Mouse (Mus musculus) stomach, embryonic 15.5 days (tissue): ENCODE results near the gene Narfl. TPM values are rescaled to one million over a fixed set of nuclear protein-coding genes. Genes with fewer than 3 reads are reported as not detected.

Source experiments
- ATAC-seq: fragments of 200-750 bp; cut with Nextera tagmentation; 2 replicates; pipeline ENCODE4 v1.8.0; 2017; ENCODE audit warnings: low read depth, moderate number of reproducible peaks, moderate TSS enrichment; ENCODE audit not compliant: insufficient read depth, low FRiP score
- H3K27ac ChIP-seq: fragments of 300-500 bp; sonication (generic); 2 replicates; pipeline ENCODE4 v1.5.1; 2015; ENCODE audit warnings: mild to moderate bottlenecking, inconsistent platforms
- H3K27me3 ChIP-seq: fragments of 300-500 bp; sonication (generic); replicated peaks from 2 replicates; pipeline ENCODE4 v1.6.1; 2015; ENCODE audit warnings: inconsistent platforms
- H3K36me3 ChIP-seq: fragments of 300-500 bp; sonication (generic); 2 replicates; pipeline ENCODE4 v1.6.1; 2015; ENCODE audit warnings: inconsistent platforms
- H3K4me1 ChIP-seq: fragments of 300-500 bp; sonication (generic); 2 replicates; pipeline ENCODE4 v1.6.1; 2015; ENCODE audit warnings: inconsistent platforms
- H3K4me2 ChIP-seq: fragments of 300-500 bp; sonication (generic); 2 replicates; pipeline ENCODE4 v1.6.1; 2015; ENCODE audit warnings: mild to moderate bottlenecking, inconsistent platforms
- H3K4me3 ChIP-seq: fragments of 300-500 bp; sonication (generic); replicated peaks from 2 replicates; pipeline ENCODE4 v1.5.1; 2015; ENCODE audit warnings: inconsistent platforms
- H3K9ac ChIP-seq: fragments of 300-500 bp; sonication (generic); 2 replicates; pipeline ENCODE4 v1.6.1; 2015; ENCODE audit warnings: inconsistent platforms
- H3K9me3 ChIP-seq: fragments of 300-500 bp; sonication (generic); 2 replicates; pipeline ENCODE4 v1.6.1; 2016; ENCODE audit warnings: inconsistent platforms
- WGBS: fragments of 180-500 bp; shearing (Covaris S2); methylation state at CpG from one replicate; pipeline ENCODE4 v1.1.7; 2015; 5-methylcytosine and 5-hydroxymethylcytosine counted together
- polyA plus RNA-seq: library from polyadenylated mRNA; unstranded; fragments of >200 nt; fragmentation: Nextera tagmentation; extraction: Ambion mirVana; gene quantifications from 2 replicates; pipeline ENCODE4 v1.2.1, GENCODE M21; 2015

Gene Narfl
- polyA plus RNA-seq, 1 experiment from 2014 or later, result 26.9 TPM

DNA sequence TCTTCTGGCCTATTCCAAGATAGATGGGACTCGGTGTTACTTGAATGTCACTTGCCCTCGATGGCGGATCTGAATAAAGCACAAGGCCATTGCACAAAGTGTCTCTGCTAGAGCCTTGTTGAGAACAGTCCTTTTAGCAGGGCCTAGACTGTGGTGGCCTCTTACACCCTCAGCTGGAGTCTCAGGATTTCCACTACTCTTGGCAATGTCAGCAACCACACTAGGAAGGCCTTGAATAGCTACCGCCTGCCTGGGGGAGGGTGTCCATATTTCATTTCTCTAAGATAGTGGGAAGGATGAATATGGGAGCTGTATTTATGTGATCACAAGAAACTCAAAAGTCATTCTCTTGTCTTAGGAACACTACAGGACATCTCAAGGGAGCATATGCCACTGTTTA is 25.3 kb upstream of the Narfl start:
- H3K36me3 ChIP-seq, result no peaks in the 10 kb centered on the region
- no peaks in the 10 kb centered on the region for H3K27me3 ChIP-seq
- peaks cover 6% of the 10 kb centered on the region for H3K4me1 ChIP-seq
- no peak overlapping the region for H3K4me2 ChIP-seq
- no peak overlapping the region for H3K9ac ChIP-seq
- H3K27ac ChIP-seq, result no peak overlapping the region
- WGBS, result 92% methylated on average over 4 of the region's 4 CpGs
- no peak overlapping the region for H3K4me3 ChIP-seq
- ATAC-seq, result no peak
- no peaks in the 10 kb centered on the region for H3K9me3 ChIP-seq

GRCm38 (mm10) chr17:25749314-25749713 is 24.3 kb upstream of the Narfl start:
- WGBS, result 84% methylated on average over 6 of the region's 6 CpGs
- Histone ChIP-seq H3K9me3 (no peaks in the 10 kb centered on the region), H3K27ac (no peak overlapping the region), H3K9ac (no peak overlapping the region), H3K4me2 (no peak overlapping the region), H3K27me3 (no peaks in the 10 kb centered on the region), H3K36me3 (no peaks in the 10 kb centered on the region), H3K4me3 (no peak overlapping the region), H3K4me1 (peaks cover 6% of the 10 kb centered on the region)
- ATAC-seq, result no peak

DNA sequence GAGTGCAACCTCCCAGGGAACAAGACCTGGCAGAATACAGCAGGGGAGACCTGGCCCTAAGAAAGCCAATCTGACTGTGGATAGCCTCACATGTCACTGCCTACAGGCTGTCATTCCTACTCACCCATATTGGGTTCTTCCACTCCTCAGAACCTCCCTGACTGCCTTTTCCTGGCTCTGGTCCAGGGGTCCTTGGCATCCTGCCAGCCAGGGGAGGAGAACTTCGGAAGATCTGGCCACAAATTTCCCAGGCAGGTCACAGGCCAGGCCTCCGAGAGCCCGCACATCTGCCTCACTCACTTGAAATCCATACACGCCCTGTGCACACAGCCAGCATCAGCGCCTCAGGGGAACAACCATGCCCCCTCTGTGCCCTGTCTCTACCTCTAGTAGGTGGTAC is 22.1 kb upstream of the Narfl start:
- no peak for ATAC-seq
- Histone ChIP-seq H3K9me3 (no peaks in the 10 kb centered on the region), H3K27ac (no peak overlapping the region), H3K36me3 (no peaks in the 10 kb centered on the region), H3K4me3 (no peak overlapping the region), H3K4me2 (no peak overlapping the region), H3K27me3 (no peaks in the 10 kb centered on the region), H3K9ac (no peak overlapping the region), H3K4me1 (peaks cover 8% of the 10 kb centered on the region)
- 17% methylated on average over 5 of the region's 5 CpGs for WGBS

GRCm38 (mm10) chr17:25754241-25754640 is 19.3 kb upstream of the Narfl start, which contains the start of gene Msln:
Gene Msln (minus strand): TSS chr17:25754378.
- no peaks in the 10 kb centered on the region for H3K9me3 ChIP-seq
- no peaks in the 10 kb centered on the region for H3K36me3 ChIP-seq
- 70% methylated on average over 9 of the region's 9 CpGs for WGBS
- H3K4me1 ChIP-seq, result peaks cover 11% of the 10 kb centered on the region
- no peaks in the 10 kb centered on the region for H3K27me3 ChIP-seq
- ATAC-seq, result peak; percentile 25; the same call in 1 of the 2 replicates
- H3K4me2 ChIP-seq, result peak within 1 kb of the TSS; percentile 19; the same call in 1 of the 2 replicates
- H3K9ac ChIP-seq, result no peak within 1 kb of the TSS
- H3K27ac ChIP-seq, result no peak within 1 kb of the TSS
- no peak within 1 kb of the TSS; the same call in 1 of the 2 replicates for H3K4me3 ChIP-seq

- Histone ChIP-seq H3K4me1 (peaks cover 11% of the 10 kb centered on the region), H3K4me3 (no peak overlapping the region), H3K27ac (no peak overlapping the region), H3K27me3 (no peaks in the 10 kb centered on the region), H3K4me2 (no peak overlapping the region), H3K9me3 (no peaks in the 10 kb centered on the region), H3K36me3 (no peaks in the 10 kb centered on the region), H3K9ac (no peak overlapping the region)
- 71% methylated on average over 4 of the region's 4 CpGs for WGBS
- ATAC-seq, result no peak
These were observed 18.5 kb upstream of the Narfl start for GRCm38 (mm10) chr17:25755086-25755485.

DNA sequence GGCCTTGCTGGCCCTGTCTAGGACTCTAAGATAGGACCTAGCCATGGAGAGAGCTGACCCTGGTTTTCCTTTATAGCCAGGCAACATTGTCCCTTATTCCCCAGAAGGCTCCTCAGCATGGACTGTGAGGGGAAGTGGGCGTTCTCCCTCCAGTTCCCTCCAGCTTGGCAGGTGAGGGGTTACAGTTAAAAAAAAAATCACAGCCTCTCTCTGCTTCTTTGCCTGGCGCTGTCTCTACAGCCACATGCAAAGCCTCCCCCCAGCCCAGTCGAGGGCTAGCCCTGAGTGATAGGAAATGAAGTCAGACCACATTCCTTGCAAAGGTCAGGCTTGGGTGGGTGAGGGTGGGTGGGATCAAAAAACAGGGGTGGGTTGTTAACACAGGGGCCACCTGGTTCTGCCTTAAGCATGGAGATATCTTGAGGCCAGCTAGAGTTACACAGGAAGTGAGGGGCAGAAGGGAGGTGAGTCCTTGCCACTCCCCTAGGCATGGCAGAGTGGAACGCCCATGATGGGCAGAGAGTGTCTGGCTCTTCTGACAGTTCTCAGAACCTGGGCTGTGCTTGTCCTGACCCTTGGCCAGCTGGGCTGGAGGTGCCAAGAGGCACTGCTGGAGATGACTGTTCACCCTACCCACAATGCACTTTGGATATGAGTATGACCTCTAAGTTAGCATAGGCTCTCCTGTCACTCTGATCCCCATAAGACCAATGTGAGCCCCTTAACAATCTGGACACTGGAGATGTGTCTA is 17.8 kb upstream of the Narfl start:
- H3K9me3 ChIP-seq, result no peaks in the 10 kb centered on the region
- H3K4me1 ChIP-seq, result peaks cover 11% of the 10 kb centered on the region
- no peaks in the 10 kb centered on the region for H3K36me3 ChIP-seq
- H3K4me2 ChIP-seq, result no peak overlapping the region
- H3K9ac ChIP-seq, result no peak overlapping the region
- H3K27me3 ChIP-seq, result no peaks in the 10 kb centered on the region
- ATAC-seq, result peak; percentile 68
- H3K4me3 ChIP-seq, result no peak overlapping the region
- H3K27ac ChIP-seq, result peak overlapping the region; percentile 41; the same call in 1 of the 2 replicates
- WGBS, result 23% methylated on average over 4 of the region's 4 CpGs

DNA sequence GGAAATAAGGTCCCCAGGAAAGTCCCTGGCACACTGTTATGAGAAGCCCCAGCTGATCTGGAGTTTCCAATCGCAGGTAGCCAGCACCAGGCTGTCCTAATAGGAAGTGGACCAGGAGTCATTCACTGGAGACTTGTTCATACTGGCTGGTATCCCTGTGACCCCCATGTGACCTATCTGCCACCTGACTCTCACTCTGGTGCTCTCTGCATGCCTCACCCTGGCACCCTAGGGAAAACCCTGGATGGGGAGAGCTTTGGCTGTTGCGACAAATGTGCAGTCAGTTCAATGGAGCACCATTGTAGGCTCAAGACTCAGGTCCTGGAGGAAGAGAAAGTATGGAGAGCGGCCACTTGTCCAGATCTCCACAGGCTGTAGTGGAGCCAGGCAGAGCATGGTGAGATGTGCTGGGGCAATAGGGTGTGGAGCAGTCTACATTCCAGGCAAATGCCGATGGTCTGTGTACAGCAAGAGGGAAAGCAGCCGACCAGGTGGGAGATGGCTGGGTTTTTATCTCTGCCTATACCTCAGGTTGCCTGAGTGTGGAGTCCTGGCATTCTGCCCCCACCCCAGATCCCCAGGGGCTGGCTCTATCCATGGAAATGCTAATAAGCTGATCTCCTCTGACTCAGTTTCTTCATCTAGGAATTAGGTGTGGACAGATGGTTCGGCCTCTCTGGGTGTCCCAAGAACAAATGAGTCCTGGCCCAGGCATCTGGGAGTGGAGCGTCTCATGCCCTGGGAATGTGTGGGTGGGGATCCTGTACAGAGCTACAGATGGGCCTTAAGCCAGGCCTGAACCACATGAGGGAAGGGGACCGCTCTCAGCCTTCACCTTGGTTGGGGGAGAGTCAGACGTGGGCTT is 17.0 kb upstream of the Narfl start:
- Histone ChIP-seq H3K4me2 (no peak overlapping the region), H3K27ac (peak overlapping the region; percentile 41), H3K4me1 (peaks cover 6% of the 10 kb centered on the region), H3K4me3 (no peak overlapping the region), H3K9me3 (no peaks in the 10 kb centered on the region), H3K27me3 (no peaks in the 10 kb centered on the region), H3K9ac (no peak overlapping the region), H3K36me3 (no peaks in the 10 kb centered on the region)
- peak; percentile 37; the same call in 1 of the 2 replicates for ATAC-seq
- 59% methylated on average over 9 of the region's 9 CpGs for WGBS

DNA sequence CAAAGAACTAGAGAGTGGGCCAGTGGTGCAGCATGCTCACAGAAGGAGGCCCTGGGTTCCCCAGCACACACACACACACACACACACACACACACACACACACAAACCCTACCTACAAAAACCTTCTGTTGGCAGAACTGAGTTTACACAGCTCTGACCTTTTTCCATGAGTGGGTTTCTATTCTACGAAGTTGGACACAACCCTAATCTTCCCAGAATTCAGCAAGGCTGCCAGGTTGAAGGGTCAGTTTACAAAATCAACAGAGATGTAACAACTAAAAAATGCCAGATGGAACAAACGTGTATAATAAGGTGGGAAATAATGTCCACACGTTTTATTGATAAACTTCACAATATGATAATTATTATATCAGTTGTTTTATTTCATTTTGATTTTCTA is 15.9 kb upstream of the Narfl start:
- Histone ChIP-seq H3K9ac (no peak overlapping the region), H3K36me3 (no peaks in the 10 kb centered on the region), H3K4me1 (0 out of 2 replicates have a peak, but pooled peaks cover 5% of the 10 kb centered on the region), H3K9me3 (no peaks in the 10 kb centered on the region), H3K27ac (no peak overlapping the region), H3K4me3 (no peak overlapping the region), H3K27me3 (no peaks in the 10 kb centered on the region), H3K4me2 (no peak overlapping the region)
- ATAC-seq, result no peak
- WGBS, result 51% methylated on average over 3 of the region's 3 CpGs

GRCm38 (mm10) chr17:25760148-25760547 is 13.4 kb upstream of the Narfl start:
- H3K27ac ChIP-seq, result no peak overlapping the region
- no peak overlapping the region for H3K4me3 ChIP-seq
- no peaks in the 10 kb centered on the region for H3K36me3 ChIP-seq
- H3K4me1 ChIP-seq, result 0 out of 2 replicates have a peak, but pooled peaks cover 5% of the 10 kb centered on the region
- 71% methylated on average over 8 of the region's 8 CpGs for WGBS
- H3K9me3 ChIP-seq, result no peaks in the 10 kb centered on the region
- no peak overlapping the region for H3K9ac ChIP-seq
- no peaks in the 10 kb centered on the region for H3K27me3 ChIP-seq
- no peak for ATAC-seq
- no peak overlapping the region for H3K4me2 ChIP-seq

DNA sequence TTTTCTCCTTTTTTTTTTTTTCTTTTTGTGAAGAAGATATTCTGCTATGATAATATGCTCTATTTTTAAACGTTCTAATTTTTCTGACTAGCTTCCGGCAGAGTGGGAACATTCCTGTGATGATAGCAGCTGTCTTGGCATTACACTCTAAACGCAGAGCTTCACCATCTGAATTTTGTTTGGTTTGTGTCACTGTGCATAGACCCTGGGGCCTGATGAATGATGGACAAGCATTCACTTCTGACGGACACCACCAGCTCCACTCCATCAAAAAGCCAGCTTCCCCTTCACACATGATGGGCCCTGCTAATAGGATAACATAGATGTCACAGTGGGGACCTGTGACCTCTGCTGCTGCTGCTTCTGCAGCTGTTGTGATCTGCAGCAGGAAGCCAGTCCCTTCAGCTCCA is 12.0 kb upstream of the Narfl start:
- ATAC-seq, result no peak
- H3K4me3 ChIP-seq, result no peak overlapping the region
- no peaks in the 10 kb centered on the region for H3K9me3 ChIP-seq
- no peaks in the 10 kb centered on the region for H3K36me3 ChIP-seq
- no peak overlapping the region for H3K27ac ChIP-seq
- H3K4me1 ChIP-seq, result 0 out of 2 replicates have a peak, but pooled peaks cover 2% of the 10 kb centered on the region
- WGBS, result 25% methylated on average over 4 of the region's 4 CpGs
- H3K9ac ChIP-seq, result no peak overlapping the region
- no peak overlapping the region for H3K4me2 ChIP-seq
- H3K27me3 ChIP-seq, result no peaks in the 10 kb centered on the region

DNA sequence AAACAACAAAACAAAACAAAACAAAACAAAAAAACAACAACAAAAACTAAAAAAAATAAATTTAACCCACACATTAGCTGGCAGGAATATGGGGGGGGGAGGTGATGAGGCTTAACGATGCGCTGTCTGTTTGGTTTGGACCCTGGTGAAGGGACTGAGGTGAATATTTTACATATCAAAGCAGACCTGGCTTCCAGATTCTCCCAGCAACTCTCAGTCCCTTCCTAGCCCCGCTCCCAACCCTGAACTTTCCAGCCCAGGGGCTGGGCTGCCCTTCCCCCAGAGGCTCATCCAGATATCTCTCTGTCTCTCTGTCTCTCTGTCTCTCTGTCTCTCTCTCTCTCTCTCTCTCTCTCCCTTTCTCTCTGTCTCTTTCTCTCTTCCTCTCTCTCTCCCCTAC is 11.0 kb upstream of the Narfl start:
- no peak overlapping the region for H3K27ac ChIP-seq
- H3K4me1 ChIP-seq, result no peaks in the 10 kb centered on the region
- ATAC-seq, result no peak
- no peaks in the 10 kb centered on the region for H3K9me3 ChIP-seq
- H3K36me3 ChIP-seq, result no peaks in the 10 kb centered on the region
- WGBS, result 50% methylated on average over 3 of the region's 3 CpGs
- H3K4me3 ChIP-seq, result no peak overlapping the region
- H3K9ac ChIP-seq, result no peak overlapping the region
- no peaks in the 10 kb centered on the region for H3K27me3 ChIP-seq
- no peak overlapping the region for H3K4me2 ChIP-seq

GRCm38 (mm10) chr17:25765886-25766285 is 7.7 kb upstream of the Narfl start:
- H3K4me2 ChIP-seq, result no peak overlapping the region
- H3K9me3 ChIP-seq, result no peaks in the 10 kb centered on the region
- H3K4me3 ChIP-seq, result no peak overlapping the region
- ATAC-seq, result no peak
- H3K4me1 ChIP-seq, result no peaks in the 10 kb centered on the region
- WGBS, result 75% methylated on average over 5 of the region's 5 CpGs
- H3K27me3 ChIP-seq, result no peaks in the 10 kb centered on the region
- H3K36me3 ChIP-seq, result no peaks in the 10 kb centered on the region
- no peak overlapping the region for H3K9ac ChIP-seq
- H3K27ac ChIP-seq, result no peak overlapping the region
